Mouse (Mus musculus): ENCODE results near the gene Tril. TPM values are rescaled to one million over a fixed set of nuclear protein-coding genes. Genes with fewer than 3 reads are reported as not detected.

Gene Tril
- polyA plus RNA-seq, 1 experiment from 2014 or later: 17.0 TPM

DNA sequence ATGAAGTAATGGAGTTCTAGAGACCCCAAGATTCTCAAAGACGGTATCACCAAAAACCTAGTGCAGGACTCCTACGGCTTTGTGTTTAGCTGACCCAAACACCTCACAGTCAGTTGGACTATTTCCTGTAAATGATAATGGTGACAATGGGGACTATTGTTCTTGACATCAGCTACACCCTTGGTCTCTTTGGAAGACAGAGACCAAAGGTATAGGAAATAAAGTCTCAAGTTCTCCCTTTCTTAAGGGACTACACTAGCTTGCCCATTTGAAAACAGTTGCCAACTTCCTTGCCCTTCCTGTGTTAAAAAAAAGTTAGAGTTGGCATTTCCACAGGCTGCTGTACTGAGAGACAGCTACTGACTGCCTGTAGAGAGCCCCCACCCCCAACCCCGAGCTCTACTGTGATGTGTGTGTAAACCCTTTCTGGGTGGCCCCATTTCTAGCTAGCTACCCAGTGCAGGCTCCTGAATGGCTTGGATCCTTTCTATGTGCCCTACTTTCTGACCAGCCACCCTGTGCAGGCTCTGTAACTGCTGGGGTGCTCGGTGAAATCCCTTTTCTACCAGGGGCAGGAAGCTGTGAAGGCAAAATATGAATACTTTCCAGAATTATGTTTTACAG lies 19.2 kb downstream of the Tril start:
- no peak for ATAC-seq (ENCODE audit: low FRiP score)
- Histone ChIP-seq H3K27me3 (ENCODE audit: control insufficient read depth, insufficient read depth, low read length) (no peaks in the 10 kb centered on the region), H3K4me2 (replicated peaks; ENCODE audit: low read depth, low read length) (no peak overlapping the region), H3K4me1 (replicated peaks; ENCODE audit: control insufficient read depth, insufficient read depth, low read length) (no peaks in the 10 kb centered on the region), H3K36me3 (ENCODE audit: control insufficient read depth, insufficient read depth, low read length) (no peaks in the 10 kb centered on the region), H3K27ac (ENCODE audit: low read depth, low read length) (no peak overlapping the region), H3K9ac (ENCODE audit: low read depth, low read length) (no peak overlapping the region), H3K9me3 (ENCODE audit: control insufficient read depth, low read length) (no peaks in the 10 kb centered on the region), H3K4me3 (ENCODE audit: low read depth, low read length) (no peak overlapping the region)
- no peak for DNase-seq (ENCODE audit: low spot score)
- WGBS: 67% methylated on average over 4 of the region's 4 CpGs

DNA sequence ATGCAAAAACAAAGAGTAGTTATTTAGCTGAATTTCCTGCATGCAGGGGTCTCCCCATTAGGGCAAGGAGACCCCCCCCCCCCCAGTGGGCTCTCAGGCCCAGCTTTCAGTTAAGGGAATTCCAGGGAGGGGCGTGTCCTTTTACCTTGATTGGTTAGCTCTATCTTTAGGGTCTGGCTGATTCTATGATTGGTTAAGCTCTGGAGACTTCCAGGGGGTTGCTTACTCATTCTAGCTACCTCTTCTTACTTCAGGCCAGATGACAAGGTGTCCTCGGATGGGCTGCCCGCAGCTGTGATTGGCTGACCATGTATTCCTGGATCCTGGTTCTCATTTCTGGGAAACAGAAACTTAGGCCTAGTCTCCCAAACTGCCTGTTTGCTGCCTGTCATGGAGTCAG lies 21.8 kb downstream of the Tril start:
- Histone ChIP-seq H3K9me3 (ENCODE audit: control insufficient read depth, low read length) (no peaks in the 10 kb centered on the region), H3K9ac (ENCODE audit: low read depth, low read length) (no peak overlapping the region), H3K4me2 (replicated peaks; ENCODE audit: low read depth, low read length) (no peak overlapping the region), H3K36me3 (ENCODE audit: control insufficient read depth, insufficient read depth, low read length) (no peaks in the 10 kb centered on the region), H3K4me1 (replicated peaks; ENCODE audit: control insufficient read depth, insufficient read depth, low read length) (no peaks in the 10 kb centered on the region), H3K27me3 (ENCODE audit: control insufficient read depth, insufficient read depth, low read length) (no peaks in the 10 kb centered on the region), H3K4me3 (ENCODE audit: low read depth, low read length) (no peak overlapping the region), H3K27ac (ENCODE audit: low read depth, low read length) (no peak overlapping the region)
- DNase-seq (ENCODE audit: low spot score): no peak
- ATAC-seq (ENCODE audit: low FRiP score): no peak
- 89% methylated on average over 3 of the region's 3 CpGs for WGBS

DNA sequence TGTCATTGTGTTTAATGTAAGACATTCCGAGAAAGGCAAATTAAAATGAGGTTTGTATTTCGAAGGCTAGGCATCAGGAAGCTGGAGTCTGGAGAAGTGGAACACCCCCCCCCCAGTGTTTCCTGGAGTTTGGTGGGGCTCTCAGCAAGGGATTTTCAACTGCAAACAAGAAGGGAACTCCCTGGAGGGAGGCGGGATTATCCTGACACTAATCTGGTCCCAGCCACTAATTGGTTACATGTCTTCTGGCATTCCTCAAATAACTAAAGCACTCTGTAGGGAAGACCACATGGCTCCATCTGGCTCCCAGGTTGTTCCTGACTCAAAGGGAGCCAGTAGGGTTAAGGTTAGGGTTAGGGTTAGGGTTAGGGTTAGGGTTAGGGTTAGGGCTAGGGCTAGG lies 23.8 kb downstream of the Tril start:
- Histone ChIP-seq H3K9ac (ENCODE audit: low read depth, low read length) (no peak overlapping the region), H3K36me3 (ENCODE audit: control insufficient read depth, insufficient read depth, low read length) (no peaks in the 10 kb centered on the region), H3K27me3 (ENCODE audit: control insufficient read depth, insufficient read depth, low read length) (no peaks in the 10 kb centered on the region), H3K4me2 (replicated peaks; ENCODE audit: low read depth, low read length) (no peak overlapping the region), H3K27ac (ENCODE audit: low read depth, low read length) (no peak overlapping the region), H3K4me1 (replicated peaks; ENCODE audit: control insufficient read depth, insufficient read depth, low read length) (no peaks in the 10 kb centered on the region), H3K9me3 (ENCODE audit: control insufficient read depth, low read length) (no peaks in the 10 kb centered on the region), H3K4me3 (ENCODE audit: low read depth, low read length) (no peak overlapping the region)
- WGBS: 68% methylated on average over 3 of the region's 3 CpGs
- ATAC-seq (ENCODE audit: low FRiP score) (no peak), DNase-seq (ENCODE audit: low spot score) (no peak)

DNA sequence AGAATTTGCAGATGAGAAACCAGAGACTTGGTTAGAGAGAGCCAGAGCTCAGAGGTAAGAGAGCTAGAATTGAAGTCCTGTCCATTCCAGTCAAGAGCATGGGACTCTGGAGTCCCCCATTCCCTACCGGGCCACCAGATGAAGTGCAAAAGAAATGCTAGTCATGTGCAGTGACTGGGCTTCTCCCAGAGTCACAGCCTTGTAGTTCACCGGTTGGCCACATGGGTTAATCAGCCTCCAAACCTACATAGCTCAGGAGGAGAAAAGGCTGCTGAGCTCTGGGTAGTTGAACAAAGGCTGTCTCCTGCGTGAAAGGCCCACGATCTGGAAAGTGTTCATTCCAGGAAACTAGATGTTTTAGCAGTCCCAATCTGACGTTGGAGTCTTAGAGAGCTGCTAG lies 24.8 kb downstream of the Tril start:
- Histone ChIP-seq H3K4me2 (replicated peaks; ENCODE audit: low read depth, low read length) (no peak overlapping the region), H3K9me3 (ENCODE audit: control insufficient read depth, low read length) (no peaks in the 10 kb centered on the region), H3K27ac (ENCODE audit: low read depth, low read length) (no peak overlapping the region), H3K36me3 (ENCODE audit: control insufficient read depth, insufficient read depth, low read length) (no peaks in the 10 kb centered on the region), H3K9ac (ENCODE audit: low read depth, low read length) (no peak overlapping the region), H3K4me3 (ENCODE audit: low read depth, low read length) (no peak overlapping the region), H3K4me1 (replicated peaks; ENCODE audit: control insufficient read depth, insufficient read depth, low read length) (no peaks in the 10 kb centered on the region), H3K27me3 (ENCODE audit: control insufficient read depth, insufficient read depth, low read length) (no peaks in the 10 kb centered on the region)
- ATAC-seq (ENCODE audit: low FRiP score): no peak
- WGBS: 16% methylated on average over 5 of the region's 5 CpGs
- DNase-seq (ENCODE audit: low spot score): peak; percentile 74

DNA sequence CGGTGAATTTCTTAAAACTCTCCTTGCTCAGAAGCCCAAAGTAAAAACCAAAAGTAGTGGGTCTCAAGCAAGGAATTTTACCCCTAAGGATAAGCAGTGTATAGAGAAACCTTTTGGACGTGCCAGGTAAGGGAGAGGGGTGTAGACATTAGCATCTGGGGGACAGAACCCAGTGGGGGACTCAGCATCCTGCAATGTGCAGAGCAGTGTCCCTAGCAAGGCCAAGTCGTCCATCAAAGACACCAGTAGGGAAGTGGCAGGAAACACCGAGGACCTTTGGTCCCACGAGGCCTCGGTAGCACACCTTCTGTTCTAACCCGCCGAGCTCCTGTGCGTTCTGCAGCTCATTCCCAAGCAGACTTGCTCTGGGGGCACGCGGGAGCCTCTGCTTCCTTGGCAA lies 25.6 kb downstream of the Tril start:
- Histone ChIP-seq H3K4me2 (replicated peaks; ENCODE audit: low read depth, low read length) (no peak overlapping the region), H3K27me3 (ENCODE audit: control insufficient read depth, insufficient read depth, low read length) (no peaks in the 10 kb centered on the region), H3K9ac (ENCODE audit: low read depth, low read length) (no peak overlapping the region), H3K4me3 (ENCODE audit: low read depth, low read length) (no peak overlapping the region), H3K36me3 (ENCODE audit: control insufficient read depth, insufficient read depth, low read length) (no peaks in the 10 kb centered on the region), H3K27ac (ENCODE audit: low read depth, low read length) (no peak overlapping the region), H3K9me3 (ENCODE audit: control insufficient read depth, low read length) (no peaks in the 10 kb centered on the region), H3K4me1 (replicated peaks; ENCODE audit: control insufficient read depth, insufficient read depth, low read length) (no peaks in the 10 kb centered on the region)
- 46% methylated on average over 11 of the region's 11 CpGs for WGBS
- no peak for ATAC-seq (ENCODE audit: low FRiP score)
- DNase-seq (ENCODE audit: low spot score): no peak

DNA sequence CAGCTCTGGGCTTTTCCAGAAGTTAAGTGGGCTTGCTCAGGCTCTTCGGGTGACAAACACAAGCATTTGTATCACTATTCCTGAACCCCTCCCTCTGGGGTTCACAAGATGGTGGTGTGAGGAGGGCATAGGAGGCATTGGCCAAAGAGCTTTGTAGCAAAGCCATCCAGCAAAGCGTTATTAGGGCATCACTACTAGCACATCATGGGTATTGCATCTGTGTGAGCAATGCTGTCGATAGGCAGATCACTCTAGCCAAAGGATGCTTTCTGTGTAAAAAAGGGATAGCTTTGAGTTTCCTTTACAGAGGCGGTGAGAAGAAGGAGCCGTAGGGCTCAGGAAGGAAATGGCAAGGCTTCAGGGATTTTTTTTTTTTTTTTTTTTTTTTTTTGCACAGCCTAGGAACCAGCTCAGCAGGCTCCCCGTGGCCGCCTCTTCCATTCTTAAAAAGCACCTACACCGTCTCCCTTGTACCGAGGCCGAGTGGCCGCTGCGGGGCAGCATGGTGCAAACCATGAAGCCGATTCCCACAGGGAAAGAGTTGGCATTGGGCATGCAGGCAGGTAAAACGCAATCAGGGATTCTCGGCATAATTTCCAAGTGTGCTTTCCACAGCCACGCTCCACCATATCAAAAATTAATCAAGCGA lies 26.2 kb downstream of the Tril start:
- no peak overlapping the region for H3K4me2 ChIP-seq (replicated peaks; ENCODE audit: low read depth, low read length)

DNA sequence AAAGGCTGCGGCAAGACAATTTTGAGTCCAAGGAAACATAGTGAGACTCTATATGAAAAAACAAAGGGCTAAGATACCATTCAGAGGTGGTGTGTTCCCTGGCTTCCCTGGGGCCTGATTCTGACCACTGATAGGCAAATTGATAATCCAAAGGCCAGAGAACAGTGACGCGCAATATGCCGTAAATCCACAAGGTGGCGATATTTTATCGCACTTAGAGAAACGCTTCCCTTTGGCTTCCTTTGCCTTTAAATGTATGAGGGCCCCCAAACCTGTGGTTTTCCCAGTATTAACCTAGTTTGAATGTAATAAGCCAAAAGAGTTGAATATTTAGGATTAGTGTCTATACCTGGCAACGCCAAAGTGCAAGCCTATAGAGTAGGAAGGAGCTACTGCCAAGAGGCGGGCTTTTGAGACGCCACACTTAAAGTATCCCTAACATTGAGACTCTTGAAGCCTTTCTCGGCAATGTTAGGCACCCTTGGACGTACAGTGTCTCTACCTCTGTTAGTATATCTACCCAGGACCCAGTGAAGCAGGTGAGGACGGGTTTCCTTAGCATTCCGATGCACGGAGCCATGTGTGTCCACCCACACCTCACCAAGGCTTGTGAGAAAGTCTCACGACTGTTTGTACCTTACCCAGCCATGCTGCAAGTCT lies 37.6 kb downstream of the Tril start:
- Histone ChIP-seq H3K9me3 (ENCODE audit: control insufficient read depth, low read length) (no peaks in the 10 kb centered on the region), H3K4me3 (ENCODE audit: low read depth, low read length) (no peak overlapping the region), H3K27me3 (ENCODE audit: control insufficient read depth, insufficient read depth, low read length) (no peaks in the 10 kb centered on the region), H3K4me2 (replicated peaks; ENCODE audit: low read depth, low read length) (no peak overlapping the region), H3K27ac (ENCODE audit: low read depth, low read length) (no peak overlapping the region), H3K36me3 (ENCODE audit: control insufficient read depth, insufficient read depth, low read length) (no peaks in the 10 kb centered on the region), H3K4me1 (replicated peaks; ENCODE audit: control insufficient read depth, insufficient read depth, low read length) (peaks cover 4% of the 10 kb centered on the region), H3K9ac (ENCODE audit: low read depth, low read length) (no peak overlapping the region)
- DNase-seq (ENCODE audit: low spot score): peak; percentile 85
- no peak for ATAC-seq (ENCODE audit: low FRiP score)
- WGBS: 44% methylated on average over 16 of the region's 16 CpGs

More for the DNA sequence above, 26.2 kb downstream of the Tril start:
- Histone ChIP-seq H3K36me3 (ENCODE audit: control insufficient read depth, insufficient read depth, low read length) (no peaks in the 10 kb centered on the region), H3K27ac (ENCODE audit: low read depth, low read length) (no peak overlapping the region), H3K9me3 (ENCODE audit: control insufficient read depth, low read length) (no peaks in the 10 kb centered on the region), H3K4me1 (replicated peaks; ENCODE audit: control insufficient read depth, insufficient read depth, low read length) (no peaks in the 10 kb centered on the region), H3K27me3 (ENCODE audit: control insufficient read depth, insufficient read depth, low read length) (no peaks in the 10 kb centered on the region), H3K9ac (ENCODE audit: low read depth, low read length) (no peak overlapping the region), H3K4me3 (ENCODE audit: low read depth, low read length) (no peak overlapping the region)
- ATAC-seq (ENCODE audit: low FRiP score) (no peak), DNase-seq (ENCODE audit: low spot score) (peak; percentile 82)
- WGBS: 16% methylated on average over 17 of the region's 17 CpGs

DNA sequence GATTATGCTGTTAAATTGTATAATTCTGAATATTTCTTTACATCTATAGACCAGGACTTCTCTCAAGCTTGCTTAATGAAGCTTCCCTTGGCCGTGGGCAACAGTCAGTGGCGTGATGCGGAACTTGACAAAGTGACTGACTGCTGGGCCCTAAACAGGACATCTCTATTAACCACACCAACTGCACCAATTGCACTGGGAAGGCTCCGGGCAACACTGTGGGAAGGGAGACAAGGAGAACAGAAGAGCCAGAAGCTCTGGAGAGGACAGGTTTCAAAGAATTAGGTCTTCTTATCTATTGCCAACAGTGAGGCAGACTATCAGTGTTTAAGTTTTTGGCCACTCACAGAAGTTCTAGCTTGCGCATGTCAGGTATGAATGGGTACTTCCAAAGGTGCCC lies 38.4 kb downstream of the Tril start:
- WGBS: 84% methylated on average over 5 of the region's 5 CpGs
- H3K9ac ChIP-seq (ENCODE audit: low read depth, low read length): no peak overlapping the region
- DNase-seq (ENCODE audit: low spot score): no peak
- no peak overlapping the region for H3K27ac ChIP-seq (ENCODE audit: low read depth, low read length)
- H3K4me1 ChIP-seq (replicated peaks; ENCODE audit: control insufficient read depth, insufficient read depth, low read length): peaks cover 4% of the 10 kb centered on the region
- no peaks in the 10 kb centered on the region for H3K9me3 ChIP-seq (ENCODE audit: control insufficient read depth, low read length)
- no peak overlapping the region for H3K4me2 ChIP-seq (replicated peaks; ENCODE audit: low read depth, low read length)
- H3K4me3 ChIP-seq (ENCODE audit: low read depth, low read length): no peak overlapping the region
- no peaks in the 10 kb centered on the region for H3K36me3 ChIP-seq (ENCODE audit: control insufficient read depth, insufficient read depth, low read length)
- ATAC-seq (ENCODE audit: low FRiP score): no peak
- H3K27me3 ChIP-seq (ENCODE audit: control insufficient read depth, insufficient read depth, low read length): no peaks in the 10 kb centered on the region

DNA sequence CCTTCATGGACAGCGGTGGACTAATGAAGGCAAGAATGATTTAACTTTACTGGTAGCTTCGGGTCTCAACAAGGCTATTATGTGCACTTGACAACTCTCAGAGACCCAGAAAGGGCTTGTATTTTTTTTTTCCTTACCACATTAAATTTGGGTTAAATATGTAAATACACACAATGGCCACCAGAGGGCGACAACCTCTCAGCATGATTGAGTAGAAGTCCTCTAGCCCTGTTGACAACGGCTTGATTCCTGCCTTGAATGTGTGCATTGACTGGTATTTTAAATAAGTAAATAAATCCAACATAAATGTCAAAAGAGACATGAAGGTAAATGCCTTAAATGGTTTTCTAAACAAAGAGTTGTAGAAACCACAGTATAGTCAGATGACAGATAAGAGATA lies 39.5 kb downstream of the Tril start:
- H3K27me3 ChIP-seq (ENCODE audit: control insufficient read depth, insufficient read depth, low read length): no peaks in the 10 kb centered on the region
- ATAC-seq (ENCODE audit: low FRiP score): no peak
- H3K36me3 ChIP-seq (ENCODE audit: control insufficient read depth, insufficient read depth, low read length): no peaks in the 10 kb centered on the region
- no peak overlapping the region for H3K4me3 ChIP-seq (ENCODE audit: low read depth, low read length)
- H3K4me2 ChIP-seq (replicated peaks; ENCODE audit: low read depth, low read length): no peak overlapping the region
- H3K27ac ChIP-seq (ENCODE audit: low read depth, low read length): no peak overlapping the region
- no peaks in the 10 kb centered on the region for H3K9me3 ChIP-seq (ENCODE audit: control insufficient read depth, low read length)
- no peak overlapping the region for H3K9ac ChIP-seq (ENCODE audit: low read depth, low read length)
- peaks cover 4% of the 10 kb centered on the region for H3K4me1 ChIP-seq (replicated peaks; ENCODE audit: control insufficient read depth, insufficient read depth, low read length)
- peak; percentile 88 for DNase-seq (ENCODE audit: low spot score)
- WGBS: 17% methylated on average over 4 of the region's 4 CpGs
